Comparison of ENCODE assay signal across 8 mouse cellular contexts in the genomic region with DNA sequence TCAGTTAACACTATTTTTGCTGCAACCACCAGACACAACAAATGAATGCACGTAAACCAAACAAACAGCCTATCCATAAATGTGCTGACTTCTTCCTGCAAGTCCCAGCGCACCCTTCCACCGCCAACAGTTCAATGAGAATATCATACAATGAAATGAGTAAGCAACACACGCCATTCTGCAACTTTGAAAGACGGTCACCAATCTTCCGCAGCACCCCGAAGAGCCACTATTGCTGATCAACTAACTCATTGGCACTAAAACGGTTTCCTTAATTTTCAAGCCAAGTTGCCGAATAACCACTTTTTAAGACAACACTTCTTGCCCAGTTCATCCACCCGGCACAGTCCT. TPM values are rescaled to one million over a fixed set of nuclear protein-coding genes. Genes with fewer than 3 reads are reported as not detected.
A peak's percentile ranks its signal among the peaks of the same experiment; 100 is the strongest.
DNase-seq lines count a peak whose midpoint lies in the region; ATAC-seq and TF ChIP-seq lines count a peak whose summit lies in the region.

No protein-coding gene starts in this region.

- H3K27ac ChIP-seq in bone marrow macrophage, adult 2 months (ENCODE audit: insufficient read depth, low read depth, low read length), result peak overlapping the region; percentile 88; the same call in 1 of the 2 replicates
- H3K27ac ChIP-seq in forebrain, embryonic 12.5 days, result peak overlapping the region; percentile 100
- H3K27ac ChIP-seq in midbrain, embryonic 16.5 days (ENCODE audit: low read length), result peak overlapping the region; percentile 99

- peak overlapping the region; percentile 100 for H3K4me3 ChIP-seq in bone marrow macrophage, adult 2 months (ENCODE audit: insufficient read depth, low read length)
- H3K4me3 ChIP-seq in forebrain, embryonic 12.5 days (replicated peaks), result peak overlapping the region; percentile 94
- peak overlapping the region; percentile 82 for H3K4me3 ChIP-seq in midbrain, embryonic 16.5 days (ENCODE audit: low read depth, low read length)

- intact Hi-C loops in left cerebral cortex, postnatal 25 days (cut with DNase I), result loop anchor here (5.0 to 10.0 kb wide), 4 partner anchors 60 to 337 kb away; a partner anchor contains a TSS

- ATAC-seq in forebrain, embryonic 12.5 days (ENCODE audit: low FRiP score), result no peak
- no peak for ATAC-seq in midbrain, embryonic 16.5 days

- peaks cover 10% of the 10 kb centered on the region for H3K4me1 ChIP-seq in bone marrow macrophage, adult 2 months (ENCODE audit: control insufficient read depth, insufficient read depth, low read length)
- H3K4me1 ChIP-seq in forebrain, embryonic 12.5 days, result peaks cover 18% of the 10 kb centered on the region
- peaks cover 25% of the 10 kb centered on the region for H3K4me1 ChIP-seq in midbrain, embryonic 16.5 days (ENCODE audit: control insufficient read depth, insufficient read depth, low read length)

- WGBS in forebrain, embryonic 12.5 days, result 2% methylated on average over 10 of the region's 10 CpGs
- 2% methylated on average over 10 of the region's 10 CpGs for WGBS in midbrain, embryonic 16.5 days

- H3K36me3 ChIP-seq in forebrain, embryonic 12.5 days (replicated peaks), result no peaks in the 10 kb centered on the region
- H3K36me3 ChIP-seq in midbrain, embryonic 16.5 days (ENCODE audit: control insufficient read depth, insufficient read depth, low read length), result no peaks in the 10 kb centered on the region

- peak; percentile 7 to 12 for DNase-seq in left cerebral cortex, postnatal 25 days (ENCODE audit: low spot score in 2 of 2)
- no peak for DNase-seq in left cerebral cortex, adult 11 months (ENCODE audit: low spot score)
- DNase-seq in kidney, postnatal 10 days, result peak; percentile 31
- no peak for DNase-seq in B cell, adult 2 months
- DNase-seq in gastrocnemius, postnatal 4 days (ENCODE audit: low spot score in 2 of 2), result no peak

- TF ChIP-seq POLR2A in bone marrow macrophage, adult 2 months (IDR thresholded peaks at IDR 0.05; ENCODE audit: borderline replicate concordance, low read depth, low read length), result no peak

- H3K9me3 ChIP-seq in forebrain, embryonic 12.5 days, result no peaks in the 10 kb centered on the region
- H3K9me3 ChIP-seq in midbrain, embryonic 16.5 days (replicated peaks; ENCODE audit: control insufficient read depth, low read length, poor library complexity, severe bottlenecking), result no peaks in the 10 kb centered on the region

- H3K9ac ChIP-seq in forebrain, embryonic 12.5 days, result peak overlapping the region; percentile 94
- peak overlapping the region; percentile 97 for H3K9ac ChIP-seq in midbrain, embryonic 16.5 days (ENCODE audit: low read depth, low read length)

- TF ChIP-seq CTCF in bone marrow macrophage, adult 2 months (IDR thresholded peaks at IDR 0.05; ENCODE audit: low read depth, low read length), result no peak

- H3K4me2 ChIP-seq in forebrain, embryonic 12.5 days, result peak overlapping the region; percentile 86
- peak overlapping the region; percentile 91 for H3K4me2 ChIP-seq in midbrain, embryonic 16.5 days (ENCODE audit: low read length)

- 0 out of 2 replicates have a peak, but pooled peaks cover 2% of the 10 kb centered on the region for H3K27me3 ChIP-seq in forebrain, embryonic 12.5 days
- H3K27me3 ChIP-seq in midbrain, embryonic 16.5 days (ENCODE audit: control insufficient read depth, insufficient read depth, low read depth, low read length), result no peaks in the 10 kb centered on the region

RNA-seq across cellular contexts. Expression of a gene that starts 1.2 kb away (rescaled TPM):
- total RNA-seq in left cerebral cortex, postnatal 25 days (2021), result 10 to 100 TPM; 62.3 to 71.7 TPM
- polyA plus RNA-seq in bone marrow macrophage, adult 2 months (2012; ENCODE audit: insufficient read depth, insufficient read length, missing spikeins), result 35.3 and 38.9 TPM in 2 replicates
- polyA plus RNA-seq in forebrain, embryonic 12.5 days (2016; fragmentation: Nextera tagmentation; extraction: Ambion mirVana), result 29.6 and 31.2 TPM in 2 replicates
- 15.3 and 19.2 TPM in 2 replicates for polyA plus RNA-seq in midbrain, embryonic 16.5 days (2015; fragmentation: Nextera tagmentation; extraction: Ambion mirVana)
- total RNA-seq in gastrocnemius, postnatal 4 days (2021), result 10 to 100 TPM; 50.8 to 50.9 TPM

RNA-seq across cellular contexts. Expression of a gene that starts 18.5 kb away (rescaled TPM):
- total RNA-seq in left cerebral cortex, postnatal 25 days (2021), result under 1 TPM in 1 of 2 experiments, not detected in 1; 0.18 TPM
- polyA plus RNA-seq in bone marrow macrophage, adult 2 months (2012; ENCODE audit: insufficient read depth, insufficient read length, missing spikeins), result not detected in 2 replicates
- polyA plus RNA-seq in forebrain, embryonic 12.5 days (2016; fragmentation: Nextera tagmentation; extraction: Ambion mirVana), result 0.15 TPM in 1 of 2 replicates, not detected in the other
- 0.13 TPM in 1 of 2 replicates, not detected in the other for polyA plus RNA-seq in midbrain, embryonic 16.5 days (2015; fragmentation: Nextera tagmentation; extraction: Ambion mirVana)
- not detected for total RNA-seq in gastrocnemius, postnatal 4 days (2021)

Comparison
In these comparisons a context has a peak if more than half of its experiments do, and no peak if none do; other contexts are left out.
1. DNase-seq: peak in left cerebral cortex, postnatal 25 days (2 of 2) and kidney, postnatal 10 days (single experiment); none in left cerebral cortex, adult 11 months (single experiment), B cell, adult 2 months (0 of 2) and gastrocnemius, postnatal 4 days (0 of 2).
2. Peak in every context shown above with its lines, with median percentiles within 50 percentile points of each other: H3K27ac ChIP-seq and H3K4me3 ChIP-seq.